Mouse (Mus musculus) kidney, embryonic 14.5 days (tissue): ENCODE data around the gene Defb28. TPM values are rescaled to one million over a fixed set of nuclear protein-coding genes. Genes with fewer than 3 reads are reported as not detected.

Experiments
- ATAC-seq: fragments of 200-750 bp; cut with Nextera tagmentation; 2 replicates; pipeline ENCODE4 v1.8.0; 2017; ENCODE audit warnings: moderate number of reproducible peaks, mild to moderate bottlenecking, moderate TSS enrichment, moderate library complexity; ENCODE audit not compliant: low FRiP score, low TSS enrichment
- H3K27ac ChIP-seq: fragments of 300-500 bp; sonication (generic); 2 replicates; pipeline ENCODE4 v1.5.1; 2014; ENCODE audit warnings: low read depth, mild to moderate bottlenecking, low read length, moderate library complexity, mixed read lengths
- H3K27me3 ChIP-seq: fragments of 300-500 bp; sonication (generic); 2 replicates; pipeline ENCODE4 v1.6.1; 2014; ENCODE audit warnings: mild to moderate bottlenecking, low read length; ENCODE audit not compliant: control insufficient read depth, insufficient read depth
- H3K36me3 ChIP-seq: fragments of 300-500 bp; sonication (generic); 2 replicates; pipeline ENCODE4 v1.6.1; 2014; ENCODE audit warnings: low read length, mixed read lengths; ENCODE audit not compliant: control insufficient read depth, insufficient read depth
- H3K4me1 ChIP-seq: fragments of 300-500 bp; sonication (generic); 2 replicates; pipeline ENCODE4 v1.6.1; 2014; ENCODE audit warnings: low read length, mixed read lengths; ENCODE audit not compliant: control insufficient read depth, insufficient read depth
- H3K4me2 ChIP-seq: fragments of 300-500 bp; sonication (generic); replicated peaks from 2 replicates; pipeline ENCODE4 v1.6.1; 2014; ENCODE audit warnings: low read depth, mild to moderate bottlenecking, low read length
- H3K4me3 ChIP-seq: fragments of 300-500 bp; sonication (generic); 2 replicates; pipeline ENCODE4 v1.5.1; 2014; ENCODE audit warnings: mild to moderate bottlenecking, low read length
- H3K9ac ChIP-seq: fragments of 300-500 bp; sonication (generic); 2 replicates; pipeline ENCODE4 v1.6.1; 2014; ENCODE audit warnings: low read depth, mild to moderate bottlenecking, low read length, moderate library complexity
- H3K9me3 ChIP-seq: fragments of 300-500 bp; sonication (generic); 2 replicates; pipeline ENCODE4 v1.6.1; 2016; ENCODE audit warnings: low read length; ENCODE audit not compliant: control insufficient read depth
- WGBS: fragments of 180-500 bp; shearing (Covaris S2); extraction: QIAGEN DNeasy Blood & Tissue Kit; methylation state at CpG from one replicate; pipeline ENCODE4 v1.1.7; 2014; 5-methylcytosine and 5-hydroxymethylcytosine counted together
- polyA plus RNA-seq: library from polyadenylated mRNA; unstranded; fragments of >200 nt; fragmentation: Nextera tagmentation; extraction: Ambion mirVana; gene quantifications from 2 replicates; pipeline ENCODE4 v1.2.1, GENCODE M21; 2014

Gene Defb28
- polyA plus RNA-seq, 1 experiment from 2014 or later, result not detected

- Histone ChIP-seq H3K4me2 (no peak overlapping the region), H3K9me3 (peaks cover 5% of the 10 kb centered on the region; the same call in 1 of the 2 replicates), H3K4me1 (peaks cover 9% of the 10 kb centered on the region; the same call in 1 of the 2 replicates), H3K27ac (no peak overlapping the region), H3K36me3 (no peaks in the 10 kb centered on the region), H3K27me3 (no peaks in the 10 kb centered on the region), H3K4me3 (no peak overlapping the region), H3K9ac (no peak overlapping the region)
- 51% methylated on average over 4 of the region's 4 CpGs for WGBS
- no peak for ATAC-seq
Observed at GRCm38 (mm10) chr2:152543478-152543877, 25.4 kb downstream of the Defb28 start.

GRCm38 (mm10) chr2:152544691-152545090 lies 26.6 kb downstream of the Defb28 start:
- H3K27me3 ChIP-seq, result no peaks in the 10 kb centered on the region
- H3K4me3 ChIP-seq, result no peak overlapping the region
- H3K4me2 ChIP-seq, result no peak overlapping the region
- H3K27ac ChIP-seq, result no peak overlapping the region; the same call in 1 of the 2 replicates
- no peak overlapping the region for H3K9ac ChIP-seq
- WGBS, result 14% methylated on average over 4 of the region's 4 CpGs
- peaks cover 9% of the 10 kb centered on the region; the same call in 1 of the 2 replicates for H3K4me1 ChIP-seq
- peaks cover 5% of the 10 kb centered on the region; the same call in 1 of the 2 replicates for H3K9me3 ChIP-seq
- peak; percentile 65 for ATAC-seq
- no peaks in the 10 kb centered on the region for H3K36me3 ChIP-seq

GRCm38 (mm10) chr2:152548124-152548523 lies 30.1 kb downstream of the Defb28 start:
- 70% methylated on average over 5 of the region's 5 CpGs for whole genome bisulfite sequencing

GRCm38 (mm10) chr2:152553774-152554423 lies 35.8 kb downstream of the Defb28 start:
- 9% methylated on average over 16 of the region's 16 CpGs for WGBS
- peak overlapping the region; percentile 29 for H3K4me2 ChIP-seq
- no peaks in the 10 kb centered on the region for H3K36me3 ChIP-seq
- peak overlapping the region; percentile 8; the same call in 1 of the 2 replicates for H3K27ac ChIP-seq
- peak; percentile 60; the same call in 1 of the 2 replicates for ATAC-seq
- H3K27me3 ChIP-seq, result no peaks in the 10 kb centered on the region
- no peak overlapping the region for H3K4me3 ChIP-seq
- H3K9ac ChIP-seq, result no peak overlapping the region
- no peaks in the 10 kb centered on the region for H3K9me3 ChIP-seq
- peaks cover 8% of the 10 kb centered on the region; the same call in 1 of the 2 replicates for H3K4me1 ChIP-seq

More at GRCm38 (mm10) chr2:152548124-152548523, 30.1 kb downstream of the Defb28 start:
- H3K4me1 ChIP-seq, result peaks cover 17% of the 10 kb centered on the region; the same call in 1 of the 2 replicates
- no peak overlapping the region for H3K27ac ChIP-seq
- no peak overlapping the region for H3K4me2 ChIP-seq
- no peak overlapping the region for H3K9ac ChIP-seq
- no peak overlapping the region for H3K4me3 ChIP-seq
- H3K27me3 ChIP-seq, result no peaks in the 10 kb centered on the region
- H3K36me3 ChIP-seq, result no peaks in the 10 kb centered on the region
- ATAC-seq, result no peak
- no peaks in the 10 kb centered on the region for H3K9me3 ChIP-seq

- H3K4me1 ChIP-seq, result peaks cover 8% of the 10 kb centered on the region; the same call in 1 of the 2 replicates
- no peak overlapping the region for H3K4me3 ChIP-seq
- 87% methylated on average over 7 of the region's 7 CpGs for WGBS
- no peaks in the 10 kb centered on the region for H3K9me3 ChIP-seq
- ATAC-seq, result no peak
- H3K36me3 ChIP-seq, result no peaks in the 10 kb centered on the region
- H3K27me3 ChIP-seq, result no peaks in the 10 kb centered on the region
- H3K4me2 ChIP-seq, result no peak overlapping the region
- H3K27ac ChIP-seq, result no peak overlapping the region
- H3K9ac ChIP-seq, result no peak overlapping the region
Observed at GRCm38 (mm10) chr2:152556655-152557054, 38.6 kb downstream of the Defb28 start.

- H3K27ac ChIP-seq, result no peak within 1 kb of the TSS; the same call in 1 of the 2 replicates
- no peak within 1 kb of the TSS for H3K4me3 ChIP-seq
- 80% methylated on average over 5 of the region's 5 CpGs for WGBS
- no peak within 1 kb of the TSS for H3K4me2 ChIP-seq
- no peaks in the 10 kb centered on the region for H3K9me3 ChIP-seq
- no peaks in the 10 kb centered on the region for H3K36me3 ChIP-seq
- H3K27me3 ChIP-seq, result no peaks in the 10 kb centered on the region
- H3K4me1 ChIP-seq, result no peaks in the 10 kb centered on the region
- H3K9ac ChIP-seq, result no peak within 1 kb of the TSS
- ATAC-seq, result no peak
Observed at GRCm38 (mm10) chr2:152569038-152569437, 51.0 kb downstream of the Defb28 start, which contains the start of gene Gm17416. Gm17416 (plus strand) TSS chr2:152569338.

- ATAC-seq, result no peak
- no peaks in the 10 kb centered on the region for H3K9me3 ChIP-seq
- H3K27ac ChIP-seq, result no peak overlapping the region
- H3K9ac ChIP-seq, result no peak overlapping the region
- no peak overlapping the region for H3K4me3 ChIP-seq
- no peak overlapping the region for H3K4me2 ChIP-seq
- 81% methylated on average over 4 of the region's 4 CpGs for WGBS
- H3K36me3 ChIP-seq, result no peaks in the 10 kb centered on the region
- H3K4me1 ChIP-seq, result no peaks in the 10 kb centered on the region; the same call in 1 of the 2 replicates
- no peaks in the 10 kb centered on the region for H3K27me3 ChIP-seq
Observed at GRCm38 (mm10) chr2:152569881-152570280, 51.8 kb downstream of the Defb28 start.

- Histone ChIP-seq H3K9ac (no peak overlapping the region), H3K4me1 (no peaks in the 10 kb centered on the region; the same call in 1 of the 2 replicates), H3K27me3 (no peaks in the 10 kb centered on the region), H3K4me3 (no peak overlapping the region), H3K4me2 (no peak overlapping the region), H3K9me3 (no peaks in the 10 kb centered on the region), H3K27ac (no peak overlapping the region), H3K36me3 (no peaks in the 10 kb centered on the region)
- no peak for ATAC-seq
- WGBS, result 75% methylated on average over 6 of the region's 6 CpGs
Observed at GRCm38 (mm10) chr2:152570313-152570712, 52.3 kb downstream of the Defb28 start.
